Mouse (Mus musculus) small intestine, adult 2 months (tissue): ENCODE data around the gene Atxn7l3b.

ENCODE experiments used
- CTCF ChIP-seq: fragments of 200-500 bp; IDR thresholded peaks from 2 replicates; pipeline ENCODE4 v1.5.1; 2012; ENCODE audit warnings: low read depth, mild to moderate bottlenecking, control low read depth, inconsistent platforms, low read length, moderate library complexity, mixed read lengths; ENCODE audit not compliant: insufficient replicate concordance, insufficient read length; ENCODE audit errors: extremely low read depth
- POLR2A ChIP-seq: fragments of 200-500 bp; IDR thresholded peaks from 2 replicates; pipeline ENCODE4 v1.6.1; 2012; ENCODE audit warnings: low read depth, mild to moderate bottlenecking, control low read depth, inconsistent platforms, low read length, moderate library complexity

DNA sequence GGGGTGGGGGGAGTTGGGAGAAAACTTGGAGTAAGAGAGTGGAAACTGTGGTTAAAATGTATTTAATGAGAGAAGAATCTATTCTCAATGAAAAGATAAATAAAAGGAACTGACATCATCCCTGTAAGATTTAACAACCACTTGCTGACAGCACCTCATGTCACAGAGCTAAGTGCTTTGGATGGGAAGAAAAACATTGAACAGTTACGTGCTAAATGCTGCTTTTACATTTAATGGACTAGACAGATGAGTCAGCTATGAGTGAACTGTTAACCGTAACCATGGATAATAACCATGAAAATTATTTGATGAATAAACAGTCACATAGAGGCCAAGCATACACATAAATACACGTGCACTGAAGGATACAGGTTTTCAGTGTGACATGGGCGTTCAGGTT, 48.8 kb upstream of the Atxn7l3b start:
- no peak for TF ChIP-seq CTCF
- TF ChIP-seq POLR2A: no peak
